Mouse (Mus musculus): Measurements from ENCODE around the gene Snx8. TPM values are rescaled to one million over a fixed set of nuclear protein-coding genes. Genes with fewer than 3 reads are reported as not detected.

The Snx8 gene
- polyA plus RNA-seq, 1 experiment from 2014 or later, result 19.2 TPM

GRCm38 (mm10) chr5:140402640-140403270 lies 13.7 kb upstream of the Snx8 start:
- Histone ChIP-seq H3K27ac (no peak overlapping the region), H3K9me3 (no peaks in the 10 kb centered on the region), H3K36me3 (no peaks in the 10 kb centered on the region), H3K27me3 (ENCODE audit: insufficient read depth, poor library complexity, severe bottlenecking) (no peaks in the 10 kb centered on the region), H3K4me3 (no peak overlapping the region), H3K4me1 (no peaks in the 10 kb centered on the region)
- no peak for DNase-seq (ENCODE audit: low spot score)
- WGBS, result 79% methylated on average over 4 of the region's 4 CpGs

- H3K27me3 ChIP-seq (ENCODE audit: insufficient read depth, poor library complexity, severe bottlenecking), result no peaks in the 10 kb centered on the region
- H3K9me3 ChIP-seq, result no peaks in the 10 kb centered on the region
- H3K4me3 ChIP-seq, result no peak overlapping the region
- H3K4me1 ChIP-seq, result no peaks in the 10 kb centered on the region
- no peaks in the 10 kb centered on the region for H3K36me3 ChIP-seq
- DNase-seq (ENCODE audit: low spot score), result no peak
- H3K27ac ChIP-seq, result no peak overlapping the region
- 59% methylated on average over 8 of the region's 8 CpGs for WGBS
These were observed 7.3 kb upstream of the Snx8 start for GRCm38 (mm10) chr5:140396166-140396940.

DNA sequence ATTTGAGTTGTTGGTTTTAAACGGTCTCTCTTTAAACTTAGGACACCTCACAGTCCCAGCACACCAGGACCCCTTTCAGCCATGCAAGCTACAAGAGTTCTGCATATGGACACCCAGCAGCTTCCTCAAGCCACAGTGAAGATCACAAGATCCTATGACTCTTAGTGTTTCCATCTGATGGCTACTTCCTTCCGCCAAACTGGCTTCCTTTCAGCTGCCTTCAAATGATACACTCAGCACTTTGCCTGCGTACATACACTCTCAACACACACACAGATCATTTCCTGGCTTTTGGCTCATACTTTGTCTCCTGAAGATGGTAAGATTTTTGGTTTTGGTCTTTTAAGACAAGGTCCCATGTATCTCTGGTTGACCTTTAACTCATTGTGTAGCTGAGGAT lies 3.6 kb upstream of the Snx8 start:
- no peak overlapping the region for H3K4me3 ChIP-seq
- H3K4me1 ChIP-seq, result peaks cover 12% of the 10 kb centered on the region
- no peaks in the 10 kb centered on the region for H3K9me3 ChIP-seq
- WGBS, result 82% methylated on average over 3 of the region's 3 CpGs
- no peaks in the 10 kb centered on the region for H3K27me3 ChIP-seq (ENCODE audit: insufficient read depth, poor library complexity, severe bottlenecking)
- no peak overlapping the region for H3K27ac ChIP-seq
- no peak for DNase-seq (ENCODE audit: low spot score)
- H3K36me3 ChIP-seq, result no peaks in the 10 kb centered on the region

GRCm38 (mm10) chr5:140391981-140392380 lies 2.9 kb upstream of the Snx8 start:
- 83% methylated on average over 5 of the region's 5 CpGs for WGBS
- Histone ChIP-seq H3K9me3 (no peaks in the 10 kb centered on the region), H3K36me3 (no peaks in the 10 kb centered on the region)

DNA sequence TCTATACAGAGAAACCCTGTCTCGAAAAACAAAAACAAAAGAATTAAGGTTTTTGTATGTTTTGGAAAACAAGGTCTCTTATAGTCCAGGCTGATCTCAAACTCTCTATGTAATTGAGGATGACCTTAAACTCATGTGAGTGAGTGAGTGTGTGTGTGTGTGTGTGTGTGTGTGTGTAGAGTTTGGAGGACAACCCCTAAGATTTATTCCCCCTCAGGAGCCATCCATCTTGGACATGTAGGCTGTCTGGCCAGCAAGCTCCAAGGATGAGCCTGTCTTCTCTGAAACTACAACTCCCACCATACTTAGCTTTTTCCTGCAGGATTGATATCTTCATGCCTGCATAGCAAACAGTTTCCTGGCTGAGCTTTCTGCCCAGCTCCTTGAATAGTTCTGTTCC lies 2.4 kb upstream of the Snx8 start:
- H3K36me3 ChIP-seq, result no peaks in the 10 kb centered on the region
- no peaks in the 10 kb centered on the region for H3K27me3 ChIP-seq (ENCODE audit: insufficient read depth, poor library complexity, severe bottlenecking)
- WGBS, result 69% methylated on average over 1 of the region's 1 CpGs
- H3K9me3 ChIP-seq, result no peaks in the 10 kb centered on the region
- no peak overlapping the region for H3K27ac ChIP-seq
- H3K4me1 ChIP-seq, result peaks cover 22% of the 10 kb centered on the region
- H3K4me3 ChIP-seq, result no peak overlapping the region
- no peak for DNase-seq (ENCODE audit: low spot score)

More at GRCm38 (mm10) chr5:140391981-140392380, 2.9 kb upstream of the Snx8 start:
- H3K4me3 ChIP-seq, result no peak overlapping the region
- peaks cover 19% of the 10 kb centered on the region for H3K4me1 ChIP-seq
- no peak overlapping the region for H3K27ac ChIP-seq
- H3K27me3 ChIP-seq (ENCODE audit: insufficient read depth, poor library complexity, severe bottlenecking), result no peaks in the 10 kb centered on the region
- DNase-seq (ENCODE audit: low spot score), result no peak

DNA sequence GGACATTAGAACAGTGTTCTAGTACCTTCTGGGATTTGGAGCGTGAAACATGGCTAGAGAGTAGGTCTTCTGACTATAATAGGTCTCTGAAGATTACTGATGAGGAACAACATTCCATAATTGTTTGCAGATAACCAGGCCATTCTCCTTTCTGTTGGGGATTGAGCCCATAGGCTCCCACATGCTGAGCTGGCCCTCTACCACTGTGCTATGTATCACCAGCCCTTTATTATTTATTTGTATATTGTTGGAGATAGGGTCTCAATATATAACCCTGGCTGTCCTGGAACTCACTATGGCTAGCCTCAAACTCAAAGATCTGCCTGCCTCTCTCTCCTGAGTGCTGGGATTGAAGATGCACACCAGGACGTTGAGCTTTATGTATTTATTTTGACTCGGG lies 585 bp upstream of the Snx8 start:
- Histone ChIP-seq H3K27me3 (ENCODE audit: insufficient read depth, poor library complexity, severe bottlenecking) (no peaks in the 10 kb centered on the region), H3K27ac (peak overlapping the region; percentile 90), H3K4me1 (peaks cover 22% of the 10 kb centered on the region), H3K36me3 (no peaks in the 10 kb centered on the region), H3K9me3 (no peaks in the 10 kb centered on the region), H3K4me3 (peak overlapping the region; percentile 87)
- WGBS, result 68% methylated on average over 3 of the region's 3 CpGs
- no peak for DNase-seq (ENCODE audit: low spot score)

DNA sequence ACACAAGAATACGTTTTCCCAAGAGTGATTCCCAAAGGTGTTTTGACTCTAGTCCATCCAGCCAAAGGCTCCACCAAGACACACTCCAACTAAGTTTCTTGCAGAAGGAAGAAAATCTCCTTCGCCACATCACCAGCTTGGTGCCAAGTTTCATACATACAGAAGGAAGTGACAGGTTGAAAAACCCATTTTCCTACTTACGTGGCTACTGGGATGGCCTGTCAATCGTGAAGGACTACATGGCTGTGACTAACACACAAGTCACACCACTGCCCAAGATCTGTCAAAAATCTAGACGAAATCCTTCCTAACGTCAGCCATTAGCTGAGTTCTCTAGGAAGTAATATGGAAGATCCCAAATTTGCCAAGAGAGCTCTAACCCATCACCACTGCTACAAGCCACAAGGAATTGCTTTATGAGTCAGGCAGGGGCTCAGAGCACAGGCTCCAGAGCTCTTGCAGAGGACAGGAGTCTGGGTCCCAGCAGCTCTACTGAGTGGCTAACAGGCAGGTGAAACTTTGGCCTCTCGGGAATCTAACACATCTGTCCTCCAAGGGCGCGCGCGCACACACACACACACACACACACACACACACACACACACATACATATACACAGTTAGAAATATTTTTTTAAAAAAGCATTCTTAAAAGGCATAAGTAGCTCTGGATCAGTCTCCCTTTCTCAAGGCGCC lies 1.1 kb downstream of the Snx8 start:
- 69% methylated on average over 12 of the region's 12 CpGs for WGBS

DNA sequence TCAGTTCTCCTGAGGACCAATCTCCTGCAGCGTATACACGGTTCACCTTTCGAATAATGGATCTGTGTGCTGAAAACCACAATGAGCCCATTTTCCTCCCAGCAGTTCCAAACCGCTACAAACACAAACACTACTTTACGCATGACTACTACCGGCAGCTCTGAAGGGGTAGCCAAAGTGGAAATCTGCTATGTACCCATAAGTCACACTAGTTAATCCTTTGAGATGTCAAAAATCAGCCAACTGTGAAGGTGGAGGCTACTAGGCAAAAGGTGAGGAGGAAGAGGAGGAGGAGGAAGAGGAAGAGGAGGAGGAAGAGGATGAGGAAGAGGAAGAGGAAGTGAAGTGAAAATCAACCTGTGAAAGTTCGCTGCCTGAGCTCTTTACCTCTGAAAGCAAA lies 1.8 kb downstream of the Snx8 start:
- DNase-seq (ENCODE audit: low spot score), result no peak
- Histone ChIP-seq H3K27me3 (ENCODE audit: insufficient read depth, poor library complexity, severe bottlenecking) (no peaks in the 10 kb centered on the region), H3K36me3 (no peaks in the 10 kb centered on the region), H3K27ac (no peak overlapping the region), H3K9me3 (no peaks in the 10 kb centered on the region), H3K4me1 (peaks cover 41% of the 10 kb centered on the region), H3K4me3 (no peak overlapping the region)
- 91% methylated on average over 7 of the region's 7 CpGs for WGBS

More for the DNA sequence above, 1.1 kb downstream of the Snx8 start:
- Histone ChIP-seq H3K36me3 (no peaks in the 10 kb centered on the region), H3K4me1 (peaks cover 38% of the 10 kb centered on the region), H3K9me3 (no peaks in the 10 kb centered on the region), H3K27ac (peak overlapping the region; percentile 90), H3K27me3 (ENCODE audit: insufficient read depth, poor library complexity, severe bottlenecking) (no peaks in the 10 kb centered on the region), H3K4me3 (peak overlapping the region; percentile 87)
- no peak for DNase-seq (ENCODE audit: low spot score)

- DNase-seq (ENCODE audit: low spot score), result no peak
- Histone ChIP-seq H3K9me3 (no peaks in the 10 kb centered on the region), H3K36me3 (0 out of 2 replicates have a peak, but pooled peaks cover 2% of the 10 kb centered on the region), H3K4me3 (no peak overlapping the region), H3K4me1 (peaks cover 47% of the 10 kb centered on the region), H3K27me3 (ENCODE audit: insufficient read depth, poor library complexity, severe bottlenecking) (no peaks in the 10 kb centered on the region), H3K27ac (peak overlapping the region; percentile 88)
- WGBS, result 88% methylated on average over 1 of the region's 1 CpGs
These were observed 4.6 kb downstream of the Snx8 start for GRCm38 (mm10) chr5:140384462-140384861.

- H3K27ac ChIP-seq, result peak overlapping the region; percentile 88
- peak overlapping the region; percentile 36 for H3K4me3 ChIP-seq
- peaks cover 47% of the 10 kb centered on the region for H3K4me1 ChIP-seq
- WGBS, result 20% methylated on average over 7 of the region's 7 CpGs
- no peaks in the 10 kb centered on the region for H3K9me3 ChIP-seq
- no peaks in the 10 kb centered on the region for H3K27me3 ChIP-seq (ENCODE audit: insufficient read depth, poor library complexity, severe bottlenecking)
- H3K36me3 ChIP-seq, result 0 out of 2 replicates have a peak, but pooled peaks cover 2% of the 10 kb centered on the region
- peak; percentile 80 for DNase-seq (ENCODE audit: low spot score)
These were observed 5.5 kb downstream of the Snx8 start for GRCm38 (mm10) chr5:140383559-140383958.

GRCm38 (mm10) chr5:140382688-140383087 lies 6.4 kb downstream of the Snx8 start:
- peaks cover 38% of the 10 kb centered on the region for H3K4me1 ChIP-seq
- 92% methylated on average over 6 of the region's 6 CpGs for WGBS
- H3K27ac ChIP-seq, result peak overlapping the region; percentile 88; the same call in 1 of the 2 replicates
- H3K9me3 ChIP-seq, result no peaks in the 10 kb centered on the region
- H3K27me3 ChIP-seq (ENCODE audit: insufficient read depth, poor library complexity, severe bottlenecking), result no peaks in the 10 kb centered on the region
- H3K36me3 ChIP-seq, result 0 out of 2 replicates have a peak, but pooled peaks cover 2% of the 10 kb centered on the region
- H3K4me3 ChIP-seq, result no peak overlapping the region
- no peak for DNase-seq (ENCODE audit: low spot score)

DNA sequence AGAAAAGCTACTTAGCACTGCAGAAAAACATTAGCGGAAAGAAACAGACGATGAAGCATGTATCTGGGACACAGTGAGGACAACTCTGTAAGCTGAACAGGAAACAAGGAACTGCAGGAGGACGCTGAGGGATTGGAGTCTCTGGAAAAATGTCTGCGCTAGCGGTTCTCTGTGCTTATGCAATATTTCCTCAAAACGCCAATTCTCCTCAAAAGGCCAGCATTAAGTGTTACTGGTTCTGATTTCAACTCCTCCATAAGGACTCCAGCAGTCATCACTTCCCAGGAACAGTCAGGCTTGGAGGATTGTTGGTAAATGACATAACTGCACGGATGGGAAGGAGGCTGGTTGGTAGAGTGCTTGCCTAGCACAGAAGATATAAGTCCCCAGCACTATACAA lies 7.9 kb downstream of the Snx8 start:
- H3K36me3 ChIP-seq, result 0 out of 2 replicates have a peak, but pooled peaks cover 2% of the 10 kb centered on the region
- no peak overlapping the region for H3K27ac ChIP-seq
- H3K4me3 ChIP-seq, result no peak overlapping the region
- H3K27me3 ChIP-seq (ENCODE audit: insufficient read depth, poor library complexity, severe bottlenecking), result no peaks in the 10 kb centered on the region
- peaks cover 28% of the 10 kb centered on the region for H3K4me1 ChIP-seq
- DNase-seq (ENCODE audit: low spot score), result no peak
- 86% methylated on average over 7 of the region's 7 CpGs for WGBS
- H3K9me3 ChIP-seq, result no peaks in the 10 kb centered on the region

GRCm38 (mm10) chr5:140379299-140379698 lies 9.8 kb downstream of the Snx8 start:
- H3K27me3 ChIP-seq (ENCODE audit: insufficient read depth, poor library complexity, severe bottlenecking), result no peaks in the 10 kb centered on the region
- peak overlapping the region; percentile 25; the same call in 1 of the 2 replicates for H3K27ac ChIP-seq
- no peak for DNase-seq (ENCODE audit: low spot score)
- no peak overlapping the region for H3K4me3 ChIP-seq
- H3K4me1 ChIP-seq, result peaks cover 31% of the 10 kb centered on the region
- 0 out of 2 replicates have a peak, but pooled peaks cover 2% of the 10 kb centered on the region for H3K36me3 ChIP-seq
- 67% methylated on average over 6 of the region's 6 CpGs for WGBS
- no peaks in the 10 kb centered on the region for H3K9me3 ChIP-seq

Data from heart, embryonic 10.5 days (tissue).